Comparison of ENCODE assay signal across 12 mouse cellular contexts in the genomic region with DNA sequence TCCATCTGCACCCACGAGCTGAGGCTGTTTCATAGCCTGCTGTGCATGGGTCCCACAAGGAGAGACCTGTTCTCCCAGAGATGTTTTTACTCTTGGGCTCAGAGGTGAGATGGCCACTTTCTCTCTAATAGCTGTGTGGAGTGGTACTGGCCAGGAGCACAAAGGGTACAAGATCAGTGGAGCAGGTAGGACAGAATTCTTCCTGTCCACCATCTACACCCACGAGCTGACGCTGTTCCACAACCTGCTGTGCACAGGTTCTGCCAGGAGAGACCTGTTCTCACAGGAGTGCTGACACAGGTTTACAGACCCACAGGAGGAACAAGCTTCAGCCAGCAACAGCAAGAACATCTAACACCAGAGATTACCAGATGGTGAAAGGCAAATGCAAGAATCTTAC.
"Had no signal": no experiment of that assay in that cellular context is flagged by ENCODE, and none has a peak within 500 bp of the region (broad histone marks: within the 10 kb centered on the region; RNA-seq: fewer than 3 reads in every experiment).

No protein-coding gene starts in this region.

- DNase-seq: kidney, adult 9 months; kidney, postnatal 14 days; kidney, postnatal 4 days; layer of hippocampus, postnatal 36 days; liver, embryonic 13.5 days; lung, adult 2 months; lung, postnatal 14 days; lung, postnatal 4 days; thymus, adult 18-20 months; thymus, postnatal 36 days had no signal

- H3K27ac ChIP-seq: left cerebral cortex, adult 2 months; liver, embryonic 13.5 days; midbrain, embryonic 13.5 days had no signal

- ATAC-seq: midbrain, embryonic 13.5 days had no signal

- H3K4me3 ChIP-seq: left cerebral cortex, adult 2 months; liver, embryonic 13.5 days; midbrain, embryonic 13.5 days had no signal
